Mouse (Mus musculus) embryonic facial prominence, embryonic 14.5 days (tissue): ENCODE data around the gene Bend7. TPM values are rescaled to one million over a fixed set of nuclear protein-coding genes. Genes with fewer than 3 reads are reported as not detected.

ENCODE experiments used
- ATAC-seq: fragments of 200-750 bp; cut with Nextera tagmentation; 2 replicates; pipeline ENCODE4 v1.8.0; 2017; ENCODE audit warnings: low read depth, moderate number of reproducible peaks, moderate TSS enrichment
- DNase-seq: peaks from one replicate; pipeline ENCODE4 v3.0.0-alpha.2; 2015; ENCODE audit warnings: low spot score
- H3K27ac ChIP-seq: fragments of 300-500 bp; sonication (generic); replicated peaks from 2 replicates; pipeline ENCODE4 v1.5.1; 2014; ENCODE audit warnings: low read depth, mild to moderate bottlenecking, low read length, moderate library complexity
- H3K27me3 ChIP-seq: fragments of 300-500 bp; sonication (generic); replicated peaks from 2 replicates; pipeline ENCODE4 v1.6.1; 2014; ENCODE audit warnings: low read length; ENCODE audit not compliant: control insufficient read depth, insufficient read depth
- H3K36me3 ChIP-seq: fragments of 300-500 bp; sonication (generic); 2 replicates; pipeline ENCODE4 v1.6.1; 2014; ENCODE audit warnings: low read length, mixed read lengths; ENCODE audit not compliant: control insufficient read depth, insufficient read depth
- H3K4me1 ChIP-seq: fragments of 300-500 bp; sonication (generic); 2 replicates; pipeline ENCODE4 v1.6.1; 2014; ENCODE audit warnings: antibody characterized with exemption, low read length; ENCODE audit not compliant: control insufficient read depth, insufficient read depth
- H3K4me2 ChIP-seq: fragments of 300-500 bp; sonication (generic); 2 replicates; pipeline ENCODE4 v1.6.1; 2014; ENCODE audit warnings: low read depth, mild to moderate bottlenecking, low read length, moderate library complexity, mixed read lengths
- H3K4me3 ChIP-seq: fragments of 300-500 bp; sonication (generic); 2 replicates; pipeline ENCODE4 v1.5.1; 2014; ENCODE audit warnings: low read depth, mild to moderate bottlenecking, low read length
- H3K9ac ChIP-seq: fragments of 300-500 bp; sonication (generic); 2 replicates; pipeline ENCODE4 v1.6.1; 2014; ENCODE audit warnings: low read depth, mild to moderate bottlenecking, low read length, moderate library complexity, mixed read lengths
- H3K9me3 ChIP-seq: fragments of 300-500 bp; sonication (generic); 2 replicates; pipeline ENCODE4 v1.6.1; 2016; ENCODE audit warnings: low read length; ENCODE audit not compliant: control insufficient read depth
- WGBS: fragments of 180-500 bp; shearing (Covaris S2); extraction: QIAGEN DNeasy Blood & Tissue Kit; methylation state at CpG from one replicate; pipeline ENCODE4 v1.1.7; 2014; 5-methylcytosine and 5-hydroxymethylcytosine counted together
- polyA plus RNA-seq: library from polyadenylated mRNA; unstranded; fragments of >200 nt; fragmentation: Nextera tagmentation; extraction: Ambion mirVana; gene quantifications from 2 replicates; pipeline ENCODE4 v1.2.1, GENCODE M21; 2014

Bend7 gene
- polyA plus RNA-seq, 1 experiment from 2014 or later = 2.0 TPM

- DNase-seq (no peak), ATAC-seq (no peak)
- H3K4me1 ChIP-seq = no peaks in the 10 kb centered on the region
- H3K9me3 ChIP-seq = no peaks in the 10 kb centered on the region
- no peaks in the 10 kb centered on the region for H3K27me3 ChIP-seq
- no peaks in the 10 kb centered on the region for H3K36me3 ChIP-seq
- H3K4me2 ChIP-seq = no peak overlapping the region
- no peak overlapping the region for H3K9ac ChIP-seq
- no peak overlapping the region for H3K27ac ChIP-seq
- no peak overlapping the region for H3K4me3 ChIP-seq
- 90% methylated on average over 4 of the region's 4 CpGs for WGBS
Measured at GRCm38 (mm10) chr2:4730161-4730560, 12.5 kb downstream of the Bend7 start.

- H3K27me3 ChIP-seq = no peaks in the 10 kb centered on the region
- H3K9me3 ChIP-seq = no peaks in the 10 kb centered on the region
- ATAC-seq (no peak), DNase-seq (no peak)
- H3K27ac ChIP-seq = no peak overlapping the region
- H3K4me1 ChIP-seq = no peaks in the 10 kb centered on the region
- no peak overlapping the region for H3K4me2 ChIP-seq
- no peak overlapping the region for H3K4me3 ChIP-seq
- 84% methylated on average over 1 of the region's 1 CpGs for WGBS
- H3K36me3 ChIP-seq = no peaks in the 10 kb centered on the region
- no peak overlapping the region for H3K9ac ChIP-seq
Measured at GRCm38 (mm10) chr2:4733971-4734370, 16.3 kb downstream of the Bend7 start.

- no peak overlapping the region for H3K9ac ChIP-seq
- no peaks in the 10 kb centered on the region for H3K36me3 ChIP-seq
- DNase-seq (no peak), ATAC-seq (no peak)
- H3K9me3 ChIP-seq = no peaks in the 10 kb centered on the region
- no peak overlapping the region for H3K27ac ChIP-seq
- H3K4me2 ChIP-seq = no peak overlapping the region
- no peaks in the 10 kb centered on the region for H3K27me3 ChIP-seq
- H3K4me1 ChIP-seq = no peaks in the 10 kb centered on the region
- no peak overlapping the region for H3K4me3 ChIP-seq
- WGBS = 84% methylated on average over 7 of the region's 7 CpGs
Measured at GRCm38 (mm10) chr2:4736095-4736797, 18.6 kb downstream of the Bend7 start.

- H3K36me3 ChIP-seq = no peaks in the 10 kb centered on the region
- no peaks in the 10 kb centered on the region for H3K4me1 ChIP-seq
- no peak overlapping the region for H3K27ac ChIP-seq
- no peaks in the 10 kb centered on the region for H3K27me3 ChIP-seq
- ATAC-seq = no peak
- no peaks in the 10 kb centered on the region for H3K9me3 ChIP-seq
- no peak overlapping the region for H3K4me2 ChIP-seq
- no peak overlapping the region for H3K4me3 ChIP-seq
- H3K9ac ChIP-seq = no peak overlapping the region
- 84% methylated on average over 4 of the region's 4 CpGs for WGBS
- DNase-seq = no peak
Measured at GRCm38 (mm10) chr2:4736798-4737155, 19.1 kb downstream of the Bend7 start.

DNA sequence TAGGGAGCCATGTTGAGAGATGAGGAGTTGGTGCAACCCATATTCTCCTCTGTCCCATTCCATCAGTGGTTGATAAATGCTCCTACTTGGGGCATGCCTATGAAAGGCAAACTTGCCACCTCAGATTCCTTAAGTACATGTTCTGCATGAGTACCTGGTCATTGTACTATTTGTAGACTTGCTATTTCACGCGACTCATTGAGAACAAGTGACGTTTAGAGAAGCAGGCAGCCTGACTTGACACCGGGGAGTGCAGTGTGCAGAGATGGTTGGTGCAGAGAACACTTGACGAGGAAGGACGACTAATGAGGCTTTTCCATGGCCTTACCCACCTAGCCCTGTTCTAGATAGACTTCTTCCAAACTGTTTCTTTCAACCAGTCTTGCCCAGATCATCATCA is 34.3 kb downstream of the Bend7 start:
- Histone ChIP-seq H3K4me3 (no peak overlapping the region), H3K4me2 (no peak overlapping the region), H3K27ac (no peak overlapping the region), H3K27me3 (no peaks in the 10 kb centered on the region), H3K36me3 (no peaks in the 10 kb centered on the region), H3K9me3 (no peaks in the 10 kb centered on the region), H3K9ac (no peak overlapping the region), H3K4me1 (no peaks in the 10 kb centered on the region)
- ATAC-seq (no peak), DNase-seq (no peak)
- 90% methylated on average over 6 of the region's 6 CpGs for WGBS

DNA sequence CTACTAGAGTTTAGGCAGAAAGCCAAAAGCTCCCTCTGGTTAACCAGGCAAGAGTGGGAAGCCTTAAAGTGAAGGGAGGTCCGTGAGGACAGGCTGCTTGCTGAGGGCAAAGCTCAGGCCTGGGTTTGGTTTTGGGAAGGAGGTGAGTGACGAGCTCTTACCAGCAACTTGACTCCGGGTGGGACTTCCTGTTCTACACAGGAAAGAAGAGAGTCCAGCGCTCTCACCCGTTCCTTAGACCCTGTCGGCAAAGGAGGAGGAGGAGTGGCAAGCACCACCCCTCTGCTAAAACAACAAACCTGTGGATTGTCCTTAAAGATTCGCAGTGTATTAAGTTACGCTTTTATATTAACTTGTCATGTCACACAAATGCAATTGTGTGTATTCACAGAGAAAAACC is 38.1 kb downstream of the Bend7 start:
- Histone ChIP-seq H3K9ac (no peak overlapping the region), H3K4me1 (no peaks in the 10 kb centered on the region), H3K27ac (no peak overlapping the region), H3K9me3 (no peaks in the 10 kb centered on the region), H3K36me3 (no peaks in the 10 kb centered on the region), H3K27me3 (no peaks in the 10 kb centered on the region), H3K4me3 (no peak overlapping the region), H3K4me2 (no peak overlapping the region)
- 70% methylated on average over 8 of the region's 8 CpGs for WGBS
- ATAC-seq (no peak), DNase-seq (no peak)

- no peaks in the 10 kb centered on the region for H3K36me3 ChIP-seq
- no peak overlapping the region for H3K27ac ChIP-seq
- ATAC-seq = no peak
- no peak for DNase-seq
- 66% methylated on average over 3 of the region's 3 CpGs for WGBS
- no peaks in the 10 kb centered on the region for H3K4me1 ChIP-seq
- H3K4me3 ChIP-seq = no peak overlapping the region
- no peaks in the 10 kb centered on the region for H3K27me3 ChIP-seq
- no peak overlapping the region for H3K9ac ChIP-seq
- no peaks in the 10 kb centered on the region for H3K9me3 ChIP-seq
- H3K4me2 ChIP-seq = no peak overlapping the region
Measured at GRCm38 (mm10) chr2:4757218-4757617, 39.6 kb downstream of the Bend7 start.

DNA sequence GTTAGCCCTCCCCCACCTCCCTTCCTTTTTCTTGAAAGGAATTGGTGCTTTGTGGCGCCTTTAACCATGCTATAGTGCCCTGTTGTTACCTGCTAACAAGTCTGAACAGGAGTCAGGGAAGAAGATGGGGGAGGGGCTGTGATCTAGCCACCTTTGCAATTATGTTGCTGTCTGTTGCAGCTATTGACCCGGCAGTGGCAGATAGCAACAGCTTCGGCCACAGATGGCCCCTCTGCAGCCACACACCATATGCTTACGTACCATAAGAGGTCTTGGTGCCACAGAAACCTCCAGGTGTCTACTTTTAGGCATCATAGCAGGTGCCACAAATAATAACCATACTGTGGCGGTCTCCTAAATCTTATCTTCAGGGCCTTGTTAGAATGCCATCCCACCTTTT is 43.1 kb downstream of the Bend7 start:
- Histone ChIP-seq H3K27me3 (no peaks in the 10 kb centered on the region), H3K36me3 (0 out of 2 replicates have a peak, but pooled peaks cover 3% of the 10 kb centered on the region), H3K9me3 (no peaks in the 10 kb centered on the region), H3K4me2 (no peak overlapping the region), H3K9ac (no peak overlapping the region), H3K4me1 (no peaks in the 10 kb centered on the region), H3K27ac (no peak overlapping the region), H3K4me3 (no peak overlapping the region)
- WGBS = 64% methylated on average over 5 of the region's 5 CpGs
- no peak for ATAC-seq
- DNase-seq = no peak

GRCm38 (mm10) chr2:4761906-4762305 is 44.3 kb downstream of the Bend7 start:
- Histone ChIP-seq H3K36me3 (0 out of 2 replicates have a peak, but pooled peaks cover 3% of the 10 kb centered on the region), H3K27ac (no peak overlapping the region), H3K9me3 (no peaks in the 10 kb centered on the region), H3K4me3 (no peak overlapping the region), H3K9ac (no peak overlapping the region), H3K4me1 (no peaks in the 10 kb centered on the region), H3K4me2 (no peak overlapping the region), H3K27me3 (no peaks in the 10 kb centered on the region)
- ATAC-seq (no peak), DNase-seq (no peak)
- WGBS = 75% methylated on average over 5 of the region's 5 CpGs
